Mouse (Mus musculus): ENCODE measurements around the gene Gm20388. TPM values are rescaled to one million over a fixed set of nuclear protein-coding genes. Genes with fewer than 3 reads are reported as not detected.
"Not testable (repeated sequence)": the region's sequence is repeated elsewhere in the genome, so short reads cannot be mapped to it uniquely, and the experiment has no call there.

The Gm20388 gene
- polyA plus RNA-seq, 1 experiment from 2014 or later: not detected

GRCm38 (mm10) chr8:123515540-123515897 lies 3604.9 kb downstream of the Gm20388 start:
- Histone ChIP-seq H3K27ac (replicated peaks in 1 of 2; ENCODE audit: control insufficient read depth in 1 of 2, insufficient read depth in 1 of 2, low read depth in 2 of 2, low read length in 2 of 2) (no peak overlapping the region), H3K4me3 (ENCODE audit: control insufficient read depth in 1 of 2, insufficient read depth in 1 of 2, low read depth in 1 of 2, low read length in 2 of 2) (peak overlapping the region; percentile 23 to 66), H3K27me3 (ENCODE audit: control insufficient read depth, insufficient read depth, low read length) (peaks cover 38% of the 10 kb centered on the region), H3K9ac (ENCODE audit: low read length) (no peak overlapping the region), H3K36me3 (ENCODE audit: control insufficient read depth, insufficient read depth, low read length) (peaks cover 1% of the 10 kb centered on the region), H3K9me3 (ENCODE audit: control insufficient read depth, low read length) (no peaks in the 10 kb centered on the region), H3K4me1 (ENCODE audit: control insufficient read depth in 2 of 2, insufficient read depth in 2 of 2, low read length in 2 of 2) (peaks cover 17 to 23% of the 10 kb centered on the region in 2 experiments), H3K4me2 (ENCODE audit: low read length) (peak overlapping the region; percentile 99)
- WGBS: 1% methylated on average over 11 of the region's 11 CpGs
- ATAC-seq (ENCODE audit: insufficient number of reproducible peaks, insufficient read depth, low FRiP score, low read depth): no peak

- Histone ChIP-seq H3K9ac (ENCODE audit: low read length) (no peak overlapping the region), H3K4me2 (ENCODE audit: low read length) (no peak overlapping the region), H3K4me1 (ENCODE audit: control insufficient read depth in 2 of 2, insufficient read depth in 2 of 2, low read length in 2 of 2) (peaks cover 17 to 23% of the 10 kb centered on the region in 2 experiments), H3K4me3 (ENCODE audit: control insufficient read depth in 1 of 2, insufficient read depth in 1 of 2, low read depth in 1 of 2, low read length in 2 of 2) (no peak overlapping the region), H3K9me3 (ENCODE audit: control insufficient read depth, low read length) (no peaks in the 10 kb centered on the region), H3K27ac (replicated peaks in 1 of 2; ENCODE audit: control insufficient read depth in 1 of 2, insufficient read depth in 1 of 2, low read depth in 2 of 2, low read length in 2 of 2) (no peak overlapping the region), H3K36me3 (ENCODE audit: control insufficient read depth, insufficient read depth, low read length) (peaks cover 11% of the 10 kb centered on the region), H3K27me3 (ENCODE audit: control insufficient read depth, insufficient read depth, low read length) (peaks cover 38% of the 10 kb centered on the region)
- 48% methylated on average over 2 of the region's 2 CpGs for WGBS
- no peak for ATAC-seq (ENCODE audit: insufficient number of reproducible peaks, insufficient read depth, low FRiP score, low read depth)
Measured at GRCm38 (mm10) chr8:123516596-123516995, 3606.0 kb downstream of the Gm20388 start.

- H3K9ac ChIP-seq (ENCODE audit: low read length): no peak overlapping the region
- H3K4me3 ChIP-seq (ENCODE audit: control insufficient read depth in 1 of 2, insufficient read depth in 1 of 2, low read depth in 1 of 2, low read length in 2 of 2): peak overlapping the region in 1 of 2 experiments; percentile 17; a peak in 1 of 4 replicates
- H3K36me3 ChIP-seq (ENCODE audit: control insufficient read depth, insufficient read depth, low read length): peaks cover 20% of the 10 kb centered on the region
- ATAC-seq (ENCODE audit: insufficient number of reproducible peaks, insufficient read depth, low FRiP score, low read depth): no peak
- H3K27me3 ChIP-seq (ENCODE audit: control insufficient read depth, insufficient read depth, low read length): peaks cover 33% of the 10 kb centered on the region
- peak overlapping the region; percentile 91 for H3K4me2 ChIP-seq (ENCODE audit: low read length)
- no peaks in the 10 kb centered on the region for H3K9me3 ChIP-seq (ENCODE audit: control insufficient read depth, low read length)
- peaks cover 17 to 23% of the 10 kb centered on the region in 2 experiments for H3K4me1 ChIP-seq (ENCODE audit: control insufficient read depth in 2 of 2, insufficient read depth in 2 of 2, low read length in 2 of 2)
- H3K27ac ChIP-seq (replicated peaks in 1 of 2; ENCODE audit: control insufficient read depth in 1 of 2, insufficient read depth in 1 of 2, low read depth in 2 of 2, low read length in 2 of 2): no peak overlapping the region
- 34% methylated on average over 10 of the region's 10 CpGs for WGBS
Measured at GRCm38 (mm10) chr8:123518172-123518571, 3607.5 kb downstream of the Gm20388 start.

- Histone ChIP-seq H3K27me3 (ENCODE audit: control insufficient read depth, insufficient read depth, low read length) (peaks cover 28% of the 10 kb centered on the region), H3K27ac (replicated peaks in 1 of 2; ENCODE audit: control insufficient read depth in 1 of 2, insufficient read depth in 1 of 2, low read depth in 2 of 2, low read length in 2 of 2) (no peak within 1 kb of the TSS), H3K9me3 (ENCODE audit: control insufficient read depth, low read length) (no peaks in the 10 kb centered on the region), H3K4me1 (ENCODE audit: control insufficient read depth in 2 of 2, insufficient read depth in 2 of 2, low read length in 2 of 2) (peaks cover 15 to 23% of the 10 kb centered on the region in 2 experiments), H3K36me3 (ENCODE audit: control insufficient read depth, insufficient read depth, low read length) (peaks cover 25% of the 10 kb centered on the region), H3K4me2 (ENCODE audit: low read length) (peak within 1 kb of the TSS; percentile 91), H3K9ac (ENCODE audit: low read length) (peak within 1 kb of the TSS; percentile 82), H3K4me3 (ENCODE audit: control insufficient read depth in 1 of 2, insufficient read depth in 1 of 2, low read depth in 1 of 2, low read length in 2 of 2) (peak within 1 kb of the TSS; percentile 67 to 70)
- ATAC-seq (ENCODE audit: insufficient number of reproducible peaks, insufficient read depth, low FRiP score, low read depth): peak; percentile 93
- WGBS: under 1% methylated on average over 20 of the region's 20 CpGs
Measured at GRCm38 (mm10) chr8:123518667-123519066, 3608.0 kb downstream of the Gm20388 start, which contains the start of gene Gas8. Gene Gas8 (plus strand): TSS chr8:123518834.

GRCm38 (mm10) chr8:123520048-123520447 lies 3609.4 kb downstream of the Gm20388 start:
- Histone ChIP-seq H3K36me3 (ENCODE audit: control insufficient read depth, insufficient read depth, low read length) (peaks cover 39% of the 10 kb centered on the region), H3K27me3 (ENCODE audit: control insufficient read depth, insufficient read depth, low read length) (peaks cover 15% of the 10 kb centered on the region), H3K4me1 (ENCODE audit: control insufficient read depth in 2 of 2, insufficient read depth in 2 of 2, low read length in 2 of 2) (peaks cover 9 to 12% of the 10 kb centered on the region in 2 experiments)
- H3K4me2 ChIP-seq (ENCODE audit: low read length); H3K9me3 ChIP-seq (ENCODE audit: control insufficient read depth, low read length); H3K9ac ChIP-seq (ENCODE audit: low read length); H3K27ac ChIP-seq (replicated peaks in 1 of 2; ENCODE audit: control insufficient read depth in 1 of 2, insufficient read depth in 1 of 2, low read depth in 2 of 2, low read length in 2 of 2); H3K4me3 ChIP-seq (ENCODE audit: control insufficient read depth in 1 of 2, insufficient read depth in 1 of 2, low read depth in 1 of 2, low read length in 2 of 2); ATAC-seq (ENCODE audit: insufficient number of reproducible peaks, insufficient read depth, low FRiP score, low read depth): not testable (repeated sequence)
- 90% methylated on average over 1 of the region's 1 CpGs for WGBS

- Histone ChIP-seq H3K9me3 (ENCODE audit: control insufficient read depth, low read length) (no peaks in the 10 kb centered on the region), H3K4me2 (ENCODE audit: low read length) (no peak overlapping the region), H3K27ac (replicated peaks in 1 of 2; ENCODE audit: control insufficient read depth in 1 of 2, insufficient read depth in 1 of 2, low read depth in 2 of 2, low read length in 2 of 2) (no peak overlapping the region), H3K27me3 (ENCODE audit: control insufficient read depth, insufficient read depth, low read length) (no peaks in the 10 kb centered on the region), H3K4me1 (ENCODE audit: control insufficient read depth in 2 of 2, insufficient read depth in 2 of 2, low read length in 2 of 2) (no peaks in the 10 kb centered on the region), H3K9ac (ENCODE audit: low read length) (no peak overlapping the region), H3K36me3 (ENCODE audit: control insufficient read depth, insufficient read depth, low read length) (peaks cover 98% of the 10 kb centered on the region), H3K4me3 (ENCODE audit: control insufficient read depth in 1 of 2, insufficient read depth in 1 of 2, low read depth in 1 of 2, low read length in 2 of 2) (no peak overlapping the region)
- 76% methylated on average over 25 of the region's 25 CpGs for WGBS
- no peak for ATAC-seq (ENCODE audit: insufficient number of reproducible peaks, insufficient read depth, low FRiP score, low read depth)
Measured at GRCm38 (mm10) chr8:123527720-123528489, 3617.3 kb downstream of the Gm20388 start.

- 91% methylated on average over 9 of the region's 9 CpGs for WGBS
- Histone ChIP-seq H3K4me2 (ENCODE audit: low read length) (no peak overlapping the region), H3K9me3 (ENCODE audit: control insufficient read depth, low read length) (no peaks in the 10 kb centered on the region), H3K27ac (replicated peaks in 1 of 2; ENCODE audit: control insufficient read depth in 1 of 2, insufficient read depth in 1 of 2, low read depth in 2 of 2, low read length in 2 of 2) (no peak overlapping the region), H3K4me1 (ENCODE audit: control insufficient read depth in 2 of 2, insufficient read depth in 2 of 2, low read length in 2 of 2) (no peaks in the 10 kb centered on the region), H3K4me3 (ENCODE audit: control insufficient read depth in 1 of 2, insufficient read depth in 1 of 2, low read depth in 1 of 2, low read length in 2 of 2) (no peak overlapping the region), H3K9ac (ENCODE audit: low read length) (no peak overlapping the region), H3K27me3 (ENCODE audit: control insufficient read depth, insufficient read depth, low read length) (peaks cover 8% of the 10 kb centered on the region), H3K36me3 (ENCODE audit: control insufficient read depth, insufficient read depth, low read length) (peaks cover 55% of the 10 kb centered on the region)
- no peak for ATAC-seq (ENCODE audit: insufficient number of reproducible peaks, insufficient read depth, low FRiP score, low read depth)
Measured at GRCm38 (mm10) chr8:123536242-123536989, 3625.8 kb downstream of the Gm20388 start.

Measured in heart, embryonic 14.5 days (tissue).